Mouse (Mus musculus): ENCODE data around the gene Polh. TPM values are rescaled to one million over a fixed set of nuclear protein-coding genes. Genes with fewer than 3 reads are reported as not detected.

The Polh gene
- total RNA-seq, 1 experiment, result 11.8 TPM

GRCm38 (mm10) chr17:46227576-46227975, 25.1 kb upstream of the Polh start:
- DNase-seq (ENCODE audit: low read depth, low spot score), result no peak
- Histone ChIP-seq H3K4me1 (ENCODE audit: control insufficient read depth in 2 of 2, insufficient read depth in 2 of 2, low read length in 2 of 2, poor library complexity in 1 of 2) (no peaks in the 10 kb centered on the region), H3K9me3 (ENCODE audit: control insufficient read depth, insufficient read depth, low read depth, low read length) (no peaks in the 10 kb centered on the region), H3K9ac (ENCODE audit: insufficient read depth, low read depth, low read length, poor library complexity, severe bottlenecking) (no peak overlapping the region), H3K36me3 (ENCODE audit: control insufficient read depth, insufficient read depth, low read length, poor library complexity, severe bottlenecking) (peaks cover 69% of the 10 kb centered on the region), H3K27ac (ENCODE audit: insufficient read depth, low read depth, low read length, poor library complexity, severe bottlenecking) (no peak overlapping the region), H3K4me3 (ENCODE audit: insufficient read depth in 1 of 2, low read depth in 1 of 2, low read length in 2 of 2, poor library complexity in 1 of 2, severe bottlenecking in 1 of 2) (no peak overlapping the region)
- in situ Hi-C loops (cut with MboI; ENCODE audit: low sequenced_read_pairs in 2 of 2, unreplicated experiment in 2 of 2), result no loop called here
- TF ChIP-seq HCFC1 (IDR thresholded peaks at IDR 0.05; ENCODE audit: borderline replicate concordance, insufficient read depth, low read length) (no peak), MAFK (IDR thresholded peaks at IDR 0.05; ENCODE audit: insufficient read depth, low read depth, low read length) (no peak), ZNF384 (IDR thresholded peaks at IDR 0.05; ENCODE audit: low read depth, low read length) (no peak), ZC3H11A (IDR thresholded peaks at IDR 0.05; ENCODE audit: borderline replicate concordance, low read depth, low read length) (no peak), CHD2 (IDR thresholded peaks at IDR 0.05; ENCODE audit: low read depth, low read length) (no peak)

GRCm38 (mm10) chr17:46221601-46222000, 19.2 kb upstream of the Polh start:
- DNase-seq (ENCODE audit: low read depth, low spot score), result no peak
- Histone ChIP-seq H3K4me1 (ENCODE audit: control insufficient read depth in 2 of 2, insufficient read depth in 2 of 2, low read length in 2 of 2, poor library complexity in 1 of 2) (no peaks in the 10 kb centered on the region), H3K4me3 (ENCODE audit: insufficient read depth in 1 of 2, low read depth in 1 of 2, low read length in 2 of 2, poor library complexity in 1 of 2, severe bottlenecking in 1 of 2) (no peak overlapping the region), H3K36me3 (ENCODE audit: control insufficient read depth, insufficient read depth, low read length, poor library complexity, severe bottlenecking) (peaks cover 68% of the 10 kb centered on the region), H3K27ac (ENCODE audit: insufficient read depth, low read depth, low read length, poor library complexity, severe bottlenecking) (no peak overlapping the region), H3K9ac (ENCODE audit: insufficient read depth, low read depth, low read length, poor library complexity, severe bottlenecking) (no peak overlapping the region), H3K9me3 (ENCODE audit: control insufficient read depth, insufficient read depth, low read depth, low read length) (no peaks in the 10 kb centered on the region)
- in situ Hi-C loops (cut with MboI; ENCODE audit: low sequenced_read_pairs in 2 of 2, unreplicated experiment in 2 of 2), result loop anchor here in 1 of 2 experiments (25.0 kb wide), 1 partner anchor 809 kb away; no protein-coding TSS in a partner anchor
- no peak for TF ChIP-seq ZC3H11A (IDR thresholded peaks at IDR 0.05; ENCODE audit: borderline replicate concordance, low read depth, low read length)
- no peak for TF ChIP-seq ZNF384 (IDR thresholded peaks at IDR 0.05; ENCODE audit: low read depth, low read length)
- no peak for TF ChIP-seq CHD2 (IDR thresholded peaks at IDR 0.05; ENCODE audit: low read depth, low read length)
- no peak for TF ChIP-seq MAFK (IDR thresholded peaks at IDR 0.05; ENCODE audit: insufficient read depth, low read depth, low read length)
- TF ChIP-seq HCFC1 (IDR thresholded peaks at IDR 0.05; ENCODE audit: borderline replicate concordance, insufficient read depth, low read length), result no peak

DNA sequence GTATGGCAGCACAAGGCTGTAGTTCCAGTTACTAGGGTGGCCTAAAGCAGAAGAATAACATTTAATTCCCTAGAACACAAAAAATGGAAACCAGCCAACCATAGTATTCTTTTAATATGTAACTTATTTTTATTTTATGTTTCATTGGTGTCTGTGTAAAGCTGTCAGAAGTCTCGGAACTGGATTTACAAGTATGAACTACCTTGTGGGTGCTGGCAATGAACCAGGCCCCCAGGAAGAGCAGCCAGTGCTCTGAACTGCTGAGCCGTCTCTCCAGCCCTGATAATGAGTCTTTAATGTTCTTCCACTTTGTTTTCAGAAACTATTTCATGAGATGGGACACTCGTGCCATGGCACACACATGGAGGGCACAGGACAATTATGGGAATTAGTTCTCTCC, 8.1 kb upstream of the Polh start:
- H3K4me3 ChIP-seq (ENCODE audit: insufficient read depth in 1 of 2, low read depth in 1 of 2, low read length in 2 of 2, poor library complexity in 1 of 2, severe bottlenecking in 1 of 2), result no peak overlapping the region
- H3K9ac ChIP-seq (ENCODE audit: insufficient read depth, low read depth, low read length, poor library complexity, severe bottlenecking), result no peak overlapping the region
- peaks cover 52% of the 10 kb centered on the region for H3K36me3 ChIP-seq (ENCODE audit: control insufficient read depth, insufficient read depth, low read length, poor library complexity, severe bottlenecking)
- H3K4me1 ChIP-seq (ENCODE audit: control insufficient read depth in 2 of 2, insufficient read depth in 2 of 2, low read length in 2 of 2, poor library complexity in 1 of 2), result no peaks in the 10 kb centered on the region
- no peak for DNase-seq (ENCODE audit: low read depth, low spot score)
- no peak for TF ChIP-seq CHD2 (IDR thresholded peaks at IDR 0.05; ENCODE audit: low read depth, low read length)
- TF ChIP-seq ZNF384 (IDR thresholded peaks at IDR 0.05; ENCODE audit: low read depth, low read length), result no peak
- TF ChIP-seq ZC3H11A (IDR thresholded peaks at IDR 0.05; ENCODE audit: borderline replicate concordance, low read depth, low read length), result no peak
- TF ChIP-seq MAFK (IDR thresholded peaks at IDR 0.05; ENCODE audit: insufficient read depth, low read depth, low read length), result no peak
- TF ChIP-seq HCFC1 (IDR thresholded peaks at IDR 0.05; ENCODE audit: borderline replicate concordance, insufficient read depth, low read length), result no peak
- H3K27ac ChIP-seq (ENCODE audit: insufficient read depth, low read depth, low read length, poor library complexity, severe bottlenecking), result no peak overlapping the region
- no peaks in the 10 kb centered on the region for H3K9me3 ChIP-seq (ENCODE audit: control insufficient read depth, insufficient read depth, low read depth, low read length)
- in situ Hi-C loops (cut with MboI; ENCODE audit: low sequenced_read_pairs in 2 of 2, unreplicated experiment in 2 of 2), result loop anchor here in 1 of 2 experiments (25.0 kb wide), 1 partner anchor 798 kb away; no protein-coding TSS in a partner anchor

DNA sequence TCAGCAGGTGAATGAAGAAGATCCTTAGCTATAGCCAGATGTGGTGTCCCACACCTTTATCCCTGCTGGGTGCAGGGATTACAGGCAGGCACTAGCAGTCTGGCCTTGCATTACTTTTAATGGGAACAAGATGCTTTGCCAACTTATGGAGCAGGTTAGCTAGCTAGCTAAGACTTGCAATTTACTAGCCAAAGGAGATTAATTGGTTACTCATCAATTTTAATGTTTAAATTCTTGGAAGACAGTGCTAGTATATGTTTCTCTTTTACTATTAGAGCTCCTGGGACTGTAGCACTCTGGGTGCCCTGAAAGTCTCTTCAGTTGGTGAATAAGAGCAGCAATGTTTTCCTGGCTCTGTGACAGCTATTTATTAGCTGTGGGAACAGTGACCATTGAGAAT, 4.2 kb upstream of the Polh start:
- in situ Hi-C loops (cut with MboI; ENCODE audit: low sequenced_read_pairs in 2 of 2, unreplicated experiment in 2 of 2), result loop anchor here in 1 of 2 experiments (25.0 kb wide), 1 partner anchor 794 kb away; no protein-coding TSS in a partner anchor
- H3K4me1 ChIP-seq (ENCODE audit: control insufficient read depth in 2 of 2, insufficient read depth in 2 of 2, low read length in 2 of 2, poor library complexity in 1 of 2), result peaks cover 0 to 2% of the 10 kb centered on the region in 2 experiments; a peak in 2 of 4 replicates
- peaks cover 34% of the 10 kb centered on the region for H3K36me3 ChIP-seq (ENCODE audit: control insufficient read depth, insufficient read depth, low read length, poor library complexity, severe bottlenecking)
- no peak for DNase-seq (ENCODE audit: low read depth, low spot score)
- no peaks in the 10 kb centered on the region for H3K9me3 ChIP-seq (ENCODE audit: control insufficient read depth, insufficient read depth, low read depth, low read length)
- no peak overlapping the region for H3K9ac ChIP-seq (ENCODE audit: insufficient read depth, low read depth, low read length, poor library complexity, severe bottlenecking)
- H3K27ac ChIP-seq (ENCODE audit: insufficient read depth, low read depth, low read length, poor library complexity, severe bottlenecking), result no peak overlapping the region
- no peak overlapping the region for H3K4me3 ChIP-seq (ENCODE audit: insufficient read depth in 1 of 2, low read depth in 1 of 2, low read length in 2 of 2, poor library complexity in 1 of 2, severe bottlenecking in 1 of 2)
- TF ChIP-seq HCFC1 (IDR thresholded peaks at IDR 0.05; ENCODE audit: borderline replicate concordance, insufficient read depth, low read length) (no peak), MAFK (IDR thresholded peaks at IDR 0.05; ENCODE audit: insufficient read depth, low read depth, low read length) (no peak), ZNF384 (IDR thresholded peaks at IDR 0.05; ENCODE audit: low read depth, low read length) (no peak), ZC3H11A (IDR thresholded peaks at IDR 0.05; ENCODE audit: borderline replicate concordance, low read depth, low read length) (no peak), CHD2 (IDR thresholded peaks at IDR 0.05; ENCODE audit: low read depth, low read length) (no peak)
